Mouse (Mus musculus) embryo, embryonic 10 days (tissue): ENCODE results near the gene Itgam.
"Not testable (repeated sequence)": the region's sequence is repeated elsewhere in the genome, so short reads cannot be mapped to it uniquely, and the experiment has no call there.

Experiments
- DNase-seq: peaks from one replicate; pipeline ENCODE4 v3.0.0-alpha.2; 2015; ENCODE audit warnings: low spot score

Gene Itgam

DNA sequence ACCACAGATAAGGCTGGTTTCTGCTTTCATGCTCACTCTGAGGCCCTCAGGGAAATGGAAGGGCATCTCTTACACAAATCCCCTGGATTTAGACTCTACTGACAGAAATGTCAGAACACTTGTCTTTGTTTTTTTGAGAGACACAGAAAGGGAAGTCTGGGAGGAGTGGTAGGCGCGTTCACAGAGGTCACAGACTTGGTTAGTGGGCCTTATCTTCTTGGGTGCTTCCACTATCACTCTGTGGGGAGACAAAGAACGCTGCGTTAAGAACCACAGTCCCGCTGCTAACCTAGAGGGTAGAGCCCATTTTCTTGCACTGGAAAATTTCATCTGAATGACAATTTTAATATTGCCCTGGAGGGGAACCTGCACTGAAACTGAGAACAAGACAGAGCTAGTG, 69.7 kb downstream of the Itgam start:
- no peak for DNase-seq

DNA sequence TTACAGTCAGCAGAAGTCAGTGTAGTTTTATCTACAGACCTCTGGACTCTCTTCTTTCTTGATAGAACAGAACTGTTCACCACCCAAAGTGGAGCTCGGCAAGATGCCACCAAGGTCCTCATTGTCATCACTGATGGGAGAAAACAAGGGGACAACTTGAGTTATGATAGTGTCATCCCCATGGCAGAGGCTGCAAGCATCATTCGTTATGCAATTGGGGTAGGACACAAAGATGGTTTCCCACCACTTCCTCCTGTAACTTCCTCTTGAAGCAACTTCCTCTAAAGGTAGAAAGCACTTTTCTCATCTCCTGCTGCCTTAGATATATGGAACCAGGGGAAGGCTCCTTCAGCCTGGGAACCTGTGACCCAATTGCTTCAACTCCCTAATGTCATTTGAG, 71.2 kb downstream of the Itgam start:
- DNase-seq, result no peak

GRCm38 (mm10) chr7:128136927-128137326, 74.5 kb downstream of the Itgam start:
- DNase-seq, result no peak

GRCm38 (mm10) chr7:128139611-128140010, 77.2 kb downstream of the Itgam start:
- no peak for DNase-seq

DNA sequence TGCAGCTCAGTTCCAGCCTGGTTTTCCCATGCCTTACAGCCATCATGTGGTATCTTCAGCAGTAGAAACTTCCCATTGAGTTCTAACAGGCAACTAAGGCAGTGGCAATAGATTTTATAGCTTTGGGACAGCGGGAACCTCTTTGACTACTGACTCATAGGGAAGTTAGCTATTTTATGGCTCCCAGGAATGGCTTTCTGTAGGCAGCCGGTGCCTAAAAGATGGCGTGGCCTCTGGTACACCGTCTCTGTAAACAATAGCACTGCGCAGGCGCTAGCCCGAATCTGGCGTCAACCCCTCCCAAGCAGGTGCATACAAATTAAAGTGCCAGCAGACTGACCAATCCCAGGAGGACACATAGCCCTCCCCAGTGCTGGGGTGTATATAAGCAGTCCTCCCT, 88.5 kb downstream of the Itgam start:
- DNase-seq, result no peak

DNA sequence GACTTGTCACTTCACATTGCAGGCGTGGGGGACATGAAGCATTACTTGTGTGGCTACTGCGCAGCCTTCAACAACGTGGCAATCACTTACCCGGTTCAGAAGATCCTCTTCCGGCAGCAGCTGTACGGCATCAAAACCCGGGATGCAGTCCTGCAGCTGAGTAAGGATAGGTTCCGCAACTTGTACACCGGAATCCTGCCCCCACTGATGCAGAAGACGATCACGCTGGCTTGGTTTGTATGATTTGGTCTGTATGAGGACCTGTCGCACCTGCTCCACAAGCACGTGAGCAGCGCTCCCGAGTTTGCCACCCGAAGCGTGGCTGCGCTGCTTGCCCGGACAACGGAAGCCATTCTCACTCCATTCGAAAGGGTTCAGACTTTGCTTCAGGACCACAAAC, 91.6 kb downstream of the Itgam start, which contains the start of gene Itgad:
Gene Itgad (plus strand): TSS at position 301 of the 400 bp plus-strand sequence.
- no peak for DNase-seq

DNA sequence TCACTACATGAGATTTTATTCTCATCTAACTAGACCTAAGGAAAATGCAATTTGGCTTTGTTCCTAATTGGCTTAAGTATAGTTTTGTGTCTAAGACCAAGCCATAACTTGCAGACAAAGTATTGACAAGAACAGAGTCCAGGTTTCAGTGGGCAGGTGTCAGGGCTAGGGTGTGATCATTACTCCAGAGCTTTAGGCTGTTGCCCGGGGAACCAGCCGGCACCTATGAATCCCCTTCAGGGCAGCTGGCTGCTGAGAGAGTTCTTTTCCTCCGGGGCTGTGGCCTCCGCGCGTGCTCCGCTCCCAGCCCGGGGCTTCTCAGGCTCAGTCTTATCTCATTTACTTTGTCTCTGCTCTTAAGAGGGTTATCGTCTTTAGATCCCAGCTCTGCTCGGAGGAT, 92.5 kb downstream of the Itgam start:
- DNase-seq, result no peak

- not testable (repeated sequence) for DNase-seq
Measured at GRCm38 (mm10) chr7:128158688-128159354, 96.4 kb downstream of the Itgam start.

DNA sequence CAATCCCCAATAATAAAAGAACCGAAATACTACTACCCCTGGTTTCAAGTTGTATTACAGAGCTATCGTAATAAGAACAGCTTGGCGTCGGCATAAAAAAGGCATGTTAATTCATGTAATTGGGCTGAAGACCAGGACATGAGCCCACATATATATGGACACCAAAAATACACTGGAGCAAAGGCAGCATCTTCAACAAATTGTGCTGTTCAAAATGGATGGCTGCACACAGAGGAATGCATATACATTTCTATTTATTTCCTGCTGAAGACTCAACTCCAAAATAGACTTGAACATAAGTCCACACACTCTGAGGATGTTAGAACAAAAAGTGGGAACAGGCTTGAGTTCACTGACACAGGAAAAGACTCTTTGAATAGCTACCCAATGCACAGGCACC, 101.6 kb downstream of the Itgam start:
- DNase-seq, result no peak

GRCm38 (mm10) chr7:128166391-128166790, 104.0 kb downstream of the Itgam start:
- no peak for DNase-seq
